Mouse (Mus musculus): ENCODE measurements around the gene Opalin.

Opalin gene

GRCm38 (mm10) chr19:41071500-41071899, 5.4 kb downstream of the Opalin start:
- peak; percentile 94 for DNase-seq

GRCm38 (mm10) chr19:41054702-41055101, 22.2 kb downstream of the Opalin start:
- DNase-seq = no peak

GRCm38 (mm10) chr19:41053530-41053929, 23.4 kb downstream of the Opalin start:
- peak; percentile 65 for DNase-seq

- DNase-seq = no peak
Observed at GRCm38 (mm10) chr19:41052247-41052646, 24.7 kb downstream of the Opalin start.

- DNase-seq = no peak
Observed at GRCm38 (mm10) chr19:41051714-41052113, 25.2 kb downstream of the Opalin start.

GRCm38 (mm10) chr19:41048187-41048559, 28.7 kb downstream of the Opalin start:
- DNase-seq = no peak

- no peak for DNase-seq
Observed at GRCm38 (mm10) chr19:41047437-41048186, 29.3 kb downstream of the Opalin start.

GRCm38 (mm10) chr19:41045091-41045770, 31.7 kb downstream of the Opalin start:
- peak; percentile 11 for DNase-seq

- no peak for DNase-seq
Observed at GRCm38 (mm10) chr19:41039110-41039509, 37.8 kb downstream of the Opalin start.

GRCm38 (mm10) chr19:41035809-41036551, 40.9 kb downstream of the Opalin start:
- DNase-seq = no peak

GRCm38 (mm10) chr19:41031869-41032268, 45.0 kb downstream of the Opalin start:
- DNase-seq = no peak

- no peak for DNase-seq
Observed at GRCm38 (mm10) chr19:41031009-41031408, 45.9 kb downstream of the Opalin start.

GRCm38 (mm10) chr19:41030161-41030560, 46.8 kb downstream of the Opalin start:
- no peak for DNase-seq

GRCm38 (mm10) chr19:41029219-41029618, 47.7 kb downstream of the Opalin start, which contains the start of gene Dntt:
Gene Dntt (plus strand): TSS chr19:41029275.
- DNase-seq = no peak

GRCm38 (mm10) chr19:41027601-41028000, 49.3 kb downstream of the Opalin start:
- DNase-seq = no peak

GRCm38 (mm10) chr19:41027024-41027423, 49.9 kb downstream of the Opalin start:
- no peak for DNase-seq

GRCm38 (mm10) chr19:41026551-41026950, 50.4 kb downstream of the Opalin start:
- DNase-seq = no peak

- DNase-seq = no peak
Observed at GRCm38 (mm10) chr19:41022244-41022643, 54.7 kb downstream of the Opalin start.

- DNase-seq = no peak
Observed at GRCm38 (mm10) chr19:41020537-41020936, 56.4 kb downstream of the Opalin start.

- no peak for DNase-seq
Observed at GRCm38 (mm10) chr19:41019164-41019675, 57.7 kb downstream of the Opalin start.

GRCm38 (mm10) chr19:41015951-41016716, 60.8 kb downstream of the Opalin start:
- peak; percentile 83 for DNase-seq

GRCm38 (mm10) chr19:41014003-41014402, 62.9 kb downstream of the Opalin start:
- no peak for DNase-seq

- no peak for DNase-seq
Observed at GRCm38 (mm10) chr19:41013591-41013990, 63.3 kb downstream of the Opalin start.

All from embryo, embryonic 11 days (tissue).